Mouse (Mus musculus): ENCODE results near the gene Rps10. TPM values are rescaled to one million over a fixed set of nuclear protein-coding genes. Genes with fewer than 3 reads are reported as not detected.
A peak's percentile ranks its signal among the peaks of the same experiment; 100 is the strongest.

Gene Rps10
- 853 and 934 TPM in 2 replicates for polyA plus RNA-seq (2015; fragmentation: Nextera tagmentation; extraction: Ambion mirVana)

- H3K9me3 ChIP-seq (ENCODE audit: control insufficient read depth, low read length) = no peaks in the 10 kb centered on the region
- H3K27ac ChIP-seq (ENCODE audit: low read length) = peak within 1 kb of the TSS; percentile 72
- peak within 1 kb of the TSS; percentile 68; the same call in 1 of the 2 replicates for H3K9ac ChIP-seq (ENCODE audit: low read depth, low read length)
- peak within 1 kb of the TSS; percentile 61 for H3K4me3 ChIP-seq (ENCODE audit: low read length)
- H3K4me1 ChIP-seq (ENCODE audit: control insufficient read depth, insufficient read depth, low read length) = peaks cover 26% of the 10 kb centered on the region
- no peak for ATAC-seq
- WGBS = 40% methylated on average over 18 of the region's 18 CpGs
- no peaks in the 10 kb centered on the region for H3K27me3 ChIP-seq (replicated peaks; ENCODE audit: control insufficient read depth, insufficient read depth, low read length)
- peak within 1 kb of the TSS; percentile 76 for H3K4me2 ChIP-seq (ENCODE audit: low read depth, low read length)
- H3K36me3 ChIP-seq (ENCODE audit: control insufficient read depth, insufficient read depth, low read length) = peaks cover 9% of the 10 kb centered on the region; the same call in 1 of the 2 replicates
These were observed at the start of gene Rps10 for GRCm38 (mm10) chr17:27636132-27637020. TSS of gene Rps10 (minus strand) at chr17:27636669.

DNA sequence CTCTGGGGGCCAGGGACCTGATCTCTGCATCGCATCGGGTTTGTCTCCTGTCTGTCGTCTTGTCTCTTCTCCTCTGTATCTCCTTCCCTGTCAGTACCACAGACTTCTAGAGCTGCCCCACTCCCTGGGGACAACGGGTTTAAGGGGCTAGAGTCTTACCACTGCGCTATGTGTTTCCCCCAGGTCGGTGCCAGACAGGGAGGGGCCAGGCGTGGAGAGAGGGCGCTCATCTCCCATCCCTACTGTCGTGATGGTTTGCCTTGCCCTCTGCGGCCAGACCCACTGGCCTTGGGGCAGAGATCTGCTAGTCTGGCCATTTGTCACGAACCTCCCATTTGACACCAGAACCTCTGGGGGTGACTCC lies 49.1 kb upstream of the Rps10 start:
- ATAC-seq = no peak; the same call in 1 of the 2 replicates
- 0 out of 2 replicates have a peak overlapping the region, but pooled peaks have one; percentile 37 for H3K9ac ChIP-seq (ENCODE audit: low read depth, low read length)
- H3K4me2 ChIP-seq (ENCODE audit: low read depth, low read length) = peak overlapping the region; percentile 91
- peaks cover 7% of the 10 kb centered on the region for H3K4me1 ChIP-seq (ENCODE audit: control insufficient read depth, insufficient read depth, low read length)
- 4% methylated on average over 11 of the region's 11 CpGs for WGBS
- no peaks in the 10 kb centered on the region for H3K9me3 ChIP-seq (ENCODE audit: control insufficient read depth, low read length)
- H3K36me3 ChIP-seq (ENCODE audit: control insufficient read depth, insufficient read depth, low read length) = no peaks in the 10 kb centered on the region
- peak overlapping the region; percentile 46 for H3K4me3 ChIP-seq (ENCODE audit: low read length)
- H3K27me3 ChIP-seq (replicated peaks; ENCODE audit: control insufficient read depth, insufficient read depth, low read length) = peaks cover 28% of the 10 kb centered on the region
- H3K27ac ChIP-seq (ENCODE audit: low read length) = no peak overlapping the region

DNA sequence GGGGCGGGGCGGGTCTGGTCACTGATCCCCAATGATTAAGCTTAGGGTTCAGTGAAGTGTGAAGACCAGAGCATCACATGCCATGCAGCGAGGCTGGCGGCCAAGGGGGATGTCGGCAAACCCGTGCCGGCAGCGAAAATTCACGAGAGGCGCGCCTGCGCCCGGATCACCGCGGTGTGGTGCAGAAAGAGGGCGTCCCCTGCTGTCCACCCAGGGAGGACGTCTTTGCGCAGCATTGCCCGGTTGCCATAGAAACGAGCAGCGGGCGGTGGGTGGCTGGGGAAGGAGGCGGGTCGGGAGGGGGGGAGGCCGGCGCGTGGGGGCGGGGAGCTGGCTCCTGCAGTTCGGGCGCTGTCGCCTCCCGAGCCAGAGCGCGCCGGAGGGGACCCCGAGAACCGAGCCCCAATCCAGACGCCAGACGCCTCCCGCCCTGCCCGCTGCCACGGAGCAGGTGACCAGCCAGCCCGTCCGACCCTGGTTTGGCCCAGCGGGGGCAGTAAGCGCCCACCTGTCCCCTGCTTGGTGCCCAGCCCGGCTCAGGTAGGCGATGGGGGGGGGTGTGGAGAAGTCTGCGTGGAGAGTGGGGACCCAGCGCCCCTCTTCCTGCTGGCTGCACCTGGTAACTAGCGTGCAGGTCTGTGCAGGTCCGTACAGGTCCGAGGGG lies 48.5 kb upstream of the Rps10 start:
- Histone ChIP-seq H3K4me2 (ENCODE audit: low read depth, low read length) (peak overlapping the region; percentile 91), H3K27ac (ENCODE audit: low read length) (no peak overlapping the region), H3K36me3 (ENCODE audit: control insufficient read depth, insufficient read depth, low read length) (no peaks in the 10 kb centered on the region), H3K4me3 (ENCODE audit: low read length) (peak overlapping the region; percentile 46), H3K9me3 (ENCODE audit: control insufficient read depth, low read length) (no peaks in the 10 kb centered on the region), H3K27me3 (replicated peaks; ENCODE audit: control insufficient read depth, insufficient read depth, low read length) (peaks cover 28% of the 10 kb centered on the region), H3K9ac (ENCODE audit: low read depth, low read length) (peak overlapping the region; percentile 37; the same call in 1 of the 2 replicates), H3K4me1 (ENCODE audit: control insufficient read depth, insufficient read depth, low read length) (peaks cover 7% of the 10 kb centered on the region)
- 0 out of 2 replicates have a peak, but pooled peaks have one; percentile 23 for ATAC-seq
- under 1% methylated on average over 44 of the region's 53 CpGs for WGBS

GRCm38 (mm10) chr17:27678924-27679813 lies 42.7 kb upstream of the Rps10 start:
- ATAC-seq = peak; percentile 65
- Histone ChIP-seq H3K9ac (ENCODE audit: low read depth, low read length) (no peak overlapping the region), H3K27me3 (replicated peaks; ENCODE audit: control insufficient read depth, insufficient read depth, low read length) (no peaks in the 10 kb centered on the region), H3K4me3 (ENCODE audit: low read length) (no peak overlapping the region), H3K4me1 (ENCODE audit: control insufficient read depth, insufficient read depth, low read length) (peaks cover 9% of the 10 kb centered on the region), H3K36me3 (ENCODE audit: control insufficient read depth, insufficient read depth, low read length) (no peaks in the 10 kb centered on the region), H3K4me2 (ENCODE audit: low read depth, low read length) (no peak overlapping the region), H3K27ac (ENCODE audit: low read length) (no peak overlapping the region), H3K9me3 (ENCODE audit: control insufficient read depth, low read length) (no peaks in the 10 kb centered on the region)
- WGBS = 44% methylated on average over 11 of the region's 11 CpGs

GRCm38 (mm10) chr17:27677756-27678155 lies 41.3 kb upstream of the Rps10 start:
- Histone ChIP-seq H3K9me3 (ENCODE audit: control insufficient read depth, low read length) (no peaks in the 10 kb centered on the region), H3K4me2 (ENCODE audit: low read depth, low read length) (no peak overlapping the region), H3K4me1 (ENCODE audit: control insufficient read depth, insufficient read depth, low read length) (peaks cover 9% of the 10 kb centered on the region), H3K27me3 (replicated peaks; ENCODE audit: control insufficient read depth, insufficient read depth, low read length) (no peaks in the 10 kb centered on the region), H3K36me3 (ENCODE audit: control insufficient read depth, insufficient read depth, low read length) (no peaks in the 10 kb centered on the region), H3K9ac (ENCODE audit: low read depth, low read length) (no peak overlapping the region), H3K4me3 (ENCODE audit: low read length) (no peak overlapping the region), H3K27ac (ENCODE audit: low read length) (no peak overlapping the region)
- no peak for ATAC-seq
- WGBS = 74% methylated on average over 5 of the region's 5 CpGs

DNA sequence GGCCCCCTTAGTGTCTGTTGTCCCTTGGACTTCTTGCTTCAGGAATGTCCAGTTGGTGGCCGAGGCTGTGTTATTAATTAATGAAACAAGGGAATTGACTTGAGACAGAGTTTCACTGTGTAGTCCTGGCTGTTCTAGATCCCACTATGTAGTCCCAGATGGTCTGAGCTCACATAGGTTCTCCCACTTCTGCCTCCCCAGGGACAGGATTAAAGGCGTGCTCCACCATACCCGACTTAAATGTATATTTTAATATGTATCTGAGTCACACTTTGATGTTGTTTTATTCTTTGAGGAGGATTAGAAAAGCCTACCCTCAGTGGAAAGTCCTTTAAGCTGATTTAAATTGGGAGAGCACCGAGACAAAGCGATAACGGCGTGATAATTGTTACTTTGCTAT lies 39.8 kb upstream of the Rps10 start:
- no peak for ATAC-seq
- no peak overlapping the region for H3K9ac ChIP-seq (ENCODE audit: low read depth, low read length)
- no peaks in the 10 kb centered on the region for H3K27me3 ChIP-seq (replicated peaks; ENCODE audit: control insufficient read depth, insufficient read depth, low read length)
- no peak overlapping the region for H3K4me3 ChIP-seq (ENCODE audit: low read length)
- H3K27ac ChIP-seq (ENCODE audit: low read length) = no peak overlapping the region
- no peaks in the 10 kb centered on the region for H3K36me3 ChIP-seq (ENCODE audit: control insufficient read depth, insufficient read depth, low read length)
- H3K9me3 ChIP-seq (ENCODE audit: control insufficient read depth, low read length) = no peaks in the 10 kb centered on the region
- no peak overlapping the region for H3K4me2 ChIP-seq (ENCODE audit: low read depth, low read length)
- H3K4me1 ChIP-seq (ENCODE audit: control insufficient read depth, insufficient read depth, low read length) = peaks cover 9% of the 10 kb centered on the region
- WGBS = 64% methylated on average over 7 of the region's 7 CpGs

DNA sequence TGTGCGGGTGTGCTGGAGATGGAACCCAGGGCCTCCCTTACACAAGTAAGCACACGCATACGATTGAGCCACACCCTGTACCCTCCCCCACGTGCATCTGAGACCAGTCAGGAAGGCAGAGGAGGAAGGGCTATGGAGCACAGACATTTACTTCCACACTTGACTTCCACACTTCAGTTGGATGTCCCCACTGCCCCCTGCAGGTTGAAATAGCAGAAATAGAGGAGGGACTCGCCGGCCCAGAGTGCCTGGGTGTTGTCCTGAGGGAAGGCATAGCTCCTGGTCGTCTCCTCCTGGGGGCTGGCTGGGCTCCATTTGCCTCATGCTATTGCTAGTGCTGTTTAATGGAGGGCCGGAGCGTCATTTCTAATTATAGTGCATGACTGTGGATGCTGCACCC lies 39.0 kb upstream of the Rps10 start:
- Histone ChIP-seq H3K36me3 (ENCODE audit: control insufficient read depth, insufficient read depth, low read length) (no peaks in the 10 kb centered on the region), H3K4me2 (ENCODE audit: low read depth, low read length) (no peak overlapping the region), H3K4me3 (ENCODE audit: low read length) (no peak overlapping the region), H3K9me3 (ENCODE audit: control insufficient read depth, low read length) (no peaks in the 10 kb centered on the region), H3K9ac (ENCODE audit: low read depth, low read length) (no peak overlapping the region), H3K27me3 (replicated peaks; ENCODE audit: control insufficient read depth, insufficient read depth, low read length) (no peaks in the 10 kb centered on the region), H3K27ac (ENCODE audit: low read length) (no peak overlapping the region), H3K4me1 (ENCODE audit: control insufficient read depth, insufficient read depth, low read length) (peaks cover 9% of the 10 kb centered on the region)
- WGBS = 62% methylated on average over 9 of the region's 9 CpGs
- no peak for ATAC-seq

- Histone ChIP-seq H3K27ac (ENCODE audit: low read length) (no peak overlapping the region), H3K9me3 (ENCODE audit: control insufficient read depth, low read length) (no peaks in the 10 kb centered on the region), H3K9ac (ENCODE audit: low read depth, low read length) (no peak overlapping the region), H3K4me3 (ENCODE audit: low read length) (no peak overlapping the region), H3K4me1 (ENCODE audit: control insufficient read depth, insufficient read depth, low read length) (no peaks in the 10 kb centered on the region; the same call in 1 of the 2 replicates), H3K27me3 (replicated peaks; ENCODE audit: control insufficient read depth, insufficient read depth, low read length) (no peaks in the 10 kb centered on the region), H3K36me3 (ENCODE audit: control insufficient read depth, insufficient read depth, low read length) (no peaks in the 10 kb centered on the region), H3K4me2 (ENCODE audit: low read depth, low read length) (no peak overlapping the region)
- WGBS = 84% methylated on average over 7 of the region's 7 CpGs
- ATAC-seq = no peak
These were observed 37.5 kb upstream of the Rps10 start for GRCm38 (mm10) chr17:27673945-27674344.

DNA sequence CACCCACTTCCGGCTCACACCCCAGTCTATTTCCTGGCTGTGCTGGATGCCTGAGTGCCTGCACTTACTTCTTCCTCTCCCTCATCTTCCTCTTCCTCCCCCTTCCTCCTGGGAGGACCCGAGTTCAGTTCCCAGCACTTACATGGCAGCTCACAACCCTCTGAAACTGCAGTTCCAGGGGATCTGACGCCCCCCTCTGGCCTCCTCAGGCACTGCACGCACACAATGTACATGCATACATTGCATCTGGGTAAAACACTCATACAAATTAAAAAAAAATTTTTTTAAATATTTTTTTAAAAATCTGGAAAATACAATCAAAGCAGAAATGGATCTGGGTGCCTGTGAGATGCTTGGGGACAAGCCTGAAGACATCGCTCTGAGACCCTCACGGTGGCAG lies 35.3 kb upstream of the Rps10 start:
- H3K36me3 ChIP-seq (ENCODE audit: control insufficient read depth, insufficient read depth, low read length) = no peaks in the 10 kb centered on the region
- no peak overlapping the region for H3K9ac ChIP-seq (ENCODE audit: low read depth, low read length)
- ATAC-seq = no peak
- H3K27me3 ChIP-seq (replicated peaks; ENCODE audit: control insufficient read depth, insufficient read depth, low read length) = no peaks in the 10 kb centered on the region
- H3K4me3 ChIP-seq (ENCODE audit: low read length) = no peak overlapping the region
- H3K9me3 ChIP-seq (ENCODE audit: control insufficient read depth, low read length) = no peaks in the 10 kb centered on the region
- H3K27ac ChIP-seq (ENCODE audit: low read length) = no peak overlapping the region
- no peaks in the 10 kb centered on the region for H3K4me1 ChIP-seq (ENCODE audit: control insufficient read depth, insufficient read depth, low read length)
- H3K4me2 ChIP-seq (ENCODE audit: low read depth, low read length) = no peak overlapping the region
- WGBS = 79% methylated on average over 6 of the region's 6 CpGs

Measured in intestine, embryonic 16.5 days (tissue).